Mouse (Mus musculus) gastrocnemius, postnatal 14 days (tissue): ENCODE results near the gene Cacul1. TPM values are rescaled to one million over a fixed set of nuclear protein-coding genes. Genes with fewer than 3 reads are reported as not detected.

Experiments used
- DNase-seq: peaks from one replicate; pipeline ENCODE4 v3.0.0; 2021; ENCODE audit warnings: mixed read lengths
- intact Hi-C: fragments of 180-260 bp; cut with DNase I; formaldehyde crosslinking; loops from one replicate; pipeline ENCODE4 v1.15.1; 2025; ENCODE audit warnings: low total_unique reads
- total RNA-seq, 2 experiments: library from RNA; stranded (reverse); gene quantifications; 2 replicates each; pipeline ENCODE4 v1.2.3; 2021

Gene Cacul1
- total RNA-seq, 2 experiments from 2014 or later = 25.4 to 26.0 TPM

- intact Hi-C loops = loop anchor here (10.0 kb wide), 1 partner anchor 89 kb away; the partner anchor contains the start of gene Prlhr
- peak; percentile 18 for DNase-seq
These were observed 27.3 kb downstream of the Cacul1 start for GRCm38 (mm10) chr19:60553501-60553900.

- DNase-seq = no peak
- intact Hi-C loops = no loop called here
These were observed 37.5 kb downstream of the Cacul1 start for GRCm38 (mm10) chr19:60543302-60543701.

DNA sequence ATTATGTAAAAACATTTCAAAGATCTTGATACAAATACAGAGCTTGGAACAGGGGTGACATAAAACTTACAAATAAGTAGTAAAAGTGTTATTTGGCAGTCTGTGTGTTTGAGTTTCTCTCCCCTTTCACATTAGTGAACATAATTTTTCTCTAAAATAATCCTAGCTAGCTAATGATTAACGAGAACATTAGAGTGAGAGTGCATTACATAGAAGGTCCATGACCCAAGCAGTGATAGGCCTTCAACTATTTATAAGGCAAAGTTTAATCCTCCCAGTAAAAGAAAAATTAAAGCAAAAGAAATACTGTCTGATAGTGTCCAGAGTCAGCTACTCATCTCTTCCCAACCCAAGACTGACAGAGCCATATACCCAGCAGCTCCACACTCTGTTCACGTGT is 48.9 kb downstream of the Cacul1 start:
- intact Hi-C loops = no loop called here

GRCm38 (mm10) chr19:60530171-60530570 is 50.7 kb downstream of the Cacul1 start:
- intact Hi-C loops = no loop called here
- DNase-seq = no peak

More for the DNA sequence above, 48.9 kb downstream of the Cacul1 start:
- DNase-seq = no peak

DNA sequence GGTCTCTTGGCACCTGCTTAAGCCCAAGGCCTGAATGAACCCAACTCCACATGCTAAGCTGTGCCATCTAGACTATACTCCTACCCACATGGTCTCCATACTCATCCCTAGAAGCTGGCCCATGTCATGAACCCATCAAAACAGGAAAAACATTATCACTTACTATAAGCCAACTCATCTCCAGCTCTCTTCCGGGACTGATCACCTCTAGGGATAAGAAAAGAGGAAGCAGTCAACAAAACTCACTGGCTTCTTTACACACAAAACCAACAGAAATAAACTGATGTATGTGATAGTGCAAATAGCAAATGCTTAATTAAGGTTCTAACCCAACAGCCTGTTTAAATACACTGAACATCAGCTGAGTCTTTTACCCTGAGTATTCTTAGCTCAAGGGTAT is 51.5 kb downstream of the Cacul1 start:
- no peak for DNase-seq
- intact Hi-C loops = no loop called here

DNA sequence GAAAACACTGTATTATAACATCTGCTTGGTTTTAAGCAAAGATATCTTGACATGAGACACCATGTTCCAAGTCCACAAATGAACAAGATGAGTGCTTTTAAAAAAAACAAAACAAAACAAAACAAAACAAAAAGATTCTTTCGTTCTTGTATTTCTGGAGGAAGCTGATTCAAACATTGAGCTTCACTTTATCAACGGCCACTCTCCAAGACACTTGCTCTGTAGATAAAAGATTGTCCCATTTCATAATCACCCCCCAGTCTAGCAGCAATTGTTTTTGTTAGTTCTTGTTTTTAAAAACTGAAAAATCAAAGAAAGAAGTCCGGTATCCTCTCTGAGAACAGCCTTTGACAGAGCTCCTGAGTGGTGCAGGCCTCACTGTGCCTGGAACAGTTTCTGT is 52.2 kb downstream of the Cacul1 start:
- intact Hi-C loops = no loop called here
- no peak for DNase-seq

DNA sequence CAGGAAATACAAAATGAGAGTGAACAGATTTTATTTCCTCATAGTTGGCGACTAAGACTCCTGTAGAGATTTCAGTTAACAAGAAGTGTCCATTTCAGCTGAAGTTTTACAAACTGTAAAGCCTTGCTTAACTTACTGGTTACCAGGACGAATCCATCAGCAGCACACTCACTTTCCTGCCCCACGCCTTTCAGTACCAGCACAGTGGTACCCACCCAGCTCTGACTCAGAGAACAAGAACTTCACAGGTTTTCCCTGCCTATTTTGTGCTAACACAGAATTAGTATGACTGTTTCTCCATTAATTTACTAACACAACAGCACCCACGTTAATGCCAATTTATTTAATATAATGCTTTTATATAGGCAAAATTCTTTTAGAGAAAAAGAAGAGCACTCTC is 53.9 kb downstream of the Cacul1 start:
- intact Hi-C loops = no loop called here

DNA sequence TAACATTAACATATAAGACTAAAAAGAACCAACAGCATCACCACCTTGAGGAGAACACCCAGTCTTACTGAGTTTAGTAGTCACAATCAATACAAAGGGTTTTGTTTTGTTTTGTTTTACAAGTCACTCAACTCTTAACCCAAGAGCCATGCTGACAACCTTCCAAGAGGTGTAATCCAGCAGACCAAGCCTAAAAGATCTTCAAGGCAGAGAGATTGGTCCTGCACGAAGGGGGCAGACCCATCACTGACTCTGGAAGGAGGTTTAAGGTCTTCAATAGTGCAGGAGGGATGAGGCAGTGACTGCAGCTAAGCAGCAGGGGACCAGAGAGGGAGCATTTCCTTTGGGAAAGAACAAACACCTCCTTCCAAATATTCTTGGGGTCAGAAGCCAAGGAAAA is 55.7 kb downstream of the Cacul1 start:
- intact Hi-C loops = no loop called here
- DNase-seq = no peak

More for the DNA sequence above, 53.9 kb downstream of the Cacul1 start:
- DNase-seq = no peak

DNA sequence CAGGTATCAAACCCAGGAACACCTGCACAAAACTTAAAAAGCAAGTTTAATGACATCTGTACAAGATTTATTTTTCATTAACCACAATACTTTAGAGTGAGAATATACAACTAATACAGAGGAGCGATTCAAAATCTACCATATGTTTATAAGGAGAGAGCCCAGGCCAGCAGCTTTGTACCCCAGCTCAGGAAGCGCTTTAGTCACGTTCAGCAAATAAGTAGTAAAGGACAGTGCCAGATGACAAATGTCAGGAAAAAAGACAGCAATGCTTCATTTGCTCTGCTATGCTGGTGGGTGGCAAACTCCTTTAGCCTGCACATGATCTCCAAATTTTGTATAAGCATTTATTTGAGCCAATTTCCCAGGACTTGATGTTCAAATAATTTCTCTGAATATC is 56.1 kb downstream of the Cacul1 start:
- no peak for DNase-seq
- intact Hi-C loops = no loop called here

- no peak for DNase-seq
- intact Hi-C loops = no loop called here
These were observed 60.7 kb downstream of the Cacul1 start for GRCm38 (mm10) chr19:60520131-60520530.

- intact Hi-C loops = no loop called here
These were observed 65.8 kb downstream of the Cacul1 start for GRCm38 (mm10) chr19:60515064-60515463.

DNA sequence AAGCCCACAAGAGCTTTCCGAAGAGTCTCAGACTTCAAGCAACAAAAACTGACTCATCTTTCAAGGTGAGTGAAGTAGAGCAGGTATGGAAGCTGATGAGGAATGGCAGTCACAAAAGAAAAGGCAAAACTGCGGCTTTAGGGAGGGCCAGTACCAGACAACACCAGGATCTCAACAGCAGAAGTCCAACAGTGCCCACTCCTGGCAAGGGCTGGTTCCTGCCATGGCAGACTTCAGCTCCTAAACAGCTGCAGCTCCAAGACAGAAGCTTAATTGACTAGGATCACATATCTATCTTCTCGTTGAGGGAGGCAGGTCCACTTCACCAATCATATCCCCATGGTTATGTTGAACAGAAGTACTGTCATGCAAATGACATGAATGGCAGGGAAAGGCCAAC is 67.4 kb downstream of the Cacul1 start:
- intact Hi-C loops = no loop called here
- no peak for DNase-seq

More at GRCm38 (mm10) chr19:60515064-60515463, 65.8 kb downstream of the Cacul1 start:
- DNase-seq = no peak

- intact Hi-C loops = no loop called here
- DNase-seq = no peak
These were observed 80.6 kb downstream of the Cacul1 start for GRCm38 (mm10) chr19:60500209-60500608.

DNA sequence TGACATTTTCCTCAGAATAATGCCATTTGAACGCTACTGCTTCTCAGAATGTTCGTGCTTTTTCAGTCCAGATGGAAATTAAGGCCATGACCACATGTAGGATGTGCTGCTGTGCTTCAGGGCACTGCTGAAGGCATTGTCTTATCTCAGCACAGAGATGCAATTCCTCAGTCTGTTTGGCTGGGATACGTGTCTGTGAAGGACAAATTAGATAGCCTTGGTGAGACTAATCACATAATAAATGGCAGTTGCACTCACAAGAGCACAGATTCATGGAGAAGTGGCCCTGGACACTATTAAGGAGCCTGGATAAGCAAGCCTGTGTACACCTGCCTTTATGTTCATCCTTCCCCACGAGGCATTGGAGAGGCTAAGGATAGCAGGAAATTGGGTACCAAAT is 83.7 kb downstream of the Cacul1 start:
- intact Hi-C loops = no loop called here
- DNase-seq = no peak

DNA sequence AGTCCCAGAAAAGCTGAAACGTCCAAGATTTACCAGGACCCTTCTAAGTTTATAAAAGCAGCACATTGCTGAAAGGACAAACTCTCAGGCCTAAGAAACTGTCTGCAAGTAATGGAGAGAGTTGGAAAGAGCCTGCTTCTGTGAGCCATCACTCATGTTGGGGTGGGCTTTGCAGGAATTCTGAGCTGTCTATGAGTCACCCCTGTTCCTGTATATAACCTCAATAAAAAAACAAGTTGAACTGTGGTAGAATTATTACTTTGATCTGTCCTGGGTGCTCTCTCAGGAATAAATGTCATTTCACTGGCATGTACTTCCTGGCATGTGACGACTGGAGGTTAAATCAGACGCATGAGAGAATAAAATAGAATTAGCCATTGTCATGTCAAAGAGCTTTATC is 85.1 kb downstream of the Cacul1 start:
- intact Hi-C loops = no loop called here
- no peak for DNase-seq

DNA sequence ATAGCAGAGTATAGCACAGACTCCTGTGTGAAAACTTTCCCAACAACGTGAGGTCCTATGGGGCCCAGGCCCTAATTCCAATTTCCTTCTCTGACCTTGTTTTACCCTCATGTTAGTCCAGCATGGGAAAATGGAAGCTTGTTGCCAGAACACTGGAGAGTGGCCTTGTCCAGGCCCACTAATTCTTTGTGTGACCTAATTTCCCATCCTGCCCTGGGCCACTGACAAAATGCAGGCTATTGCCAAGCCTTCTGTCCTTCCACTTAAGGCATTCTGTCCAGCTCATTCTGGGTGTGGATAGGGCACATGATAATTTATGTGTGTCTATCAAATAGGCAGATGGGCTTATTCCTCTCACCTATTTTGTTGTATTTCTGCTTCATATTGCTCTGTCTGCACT is 91.3 kb downstream of the Cacul1 start:
- no peak for DNase-seq
- intact Hi-C loops = no loop called here

- DNase-seq = no peak
- intact Hi-C loops = no loop called here
These were observed 95.6 kb downstream of the Cacul1 start for GRCm38 (mm10) chr19:60485261-60485660.

DNA sequence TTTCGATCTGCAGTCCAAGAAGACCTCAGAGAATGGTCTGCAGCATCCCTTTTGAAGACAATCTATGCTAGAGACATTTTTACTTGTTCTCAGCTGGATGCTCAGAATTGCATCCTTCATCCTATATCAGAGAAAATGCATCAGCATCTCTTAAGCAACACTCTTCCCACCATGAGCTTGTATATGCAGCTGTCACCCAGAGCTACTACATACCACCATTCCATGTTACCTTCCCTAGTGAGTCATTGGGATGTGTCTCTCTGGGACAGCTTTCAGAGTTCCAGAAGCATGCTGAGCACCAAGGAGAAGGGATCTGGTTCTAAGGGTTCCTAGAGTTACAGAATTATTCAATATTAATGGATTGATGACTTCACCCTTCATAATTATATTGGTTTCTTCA is 102.0 kb downstream of the Cacul1 start:
- DNase-seq = no peak
- intact Hi-C loops = no loop called here

DNA sequence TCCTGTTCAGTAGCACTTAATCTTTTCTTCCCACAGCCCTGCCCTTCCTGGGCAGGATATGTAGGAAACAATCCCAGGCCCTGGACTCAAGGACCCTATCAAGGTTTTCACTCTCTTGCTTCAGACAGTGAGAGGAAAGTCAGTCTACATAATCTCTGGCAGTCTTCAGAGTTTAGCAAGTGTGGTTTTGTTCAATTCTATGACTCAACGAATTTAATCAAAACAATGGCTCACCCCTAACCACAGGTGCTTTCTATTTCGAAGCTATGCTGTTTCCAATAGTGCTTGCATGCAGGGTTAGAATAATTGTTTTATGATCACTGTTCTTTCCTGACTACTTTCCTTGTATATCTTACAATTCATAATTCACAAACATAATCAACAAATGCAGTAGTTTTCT is 103.0 kb downstream of the Cacul1 start:
- no peak for DNase-seq
- intact Hi-C loops = no loop called here
